ENCODE assay signal across 8 mouse cellular contexts in genomic region chr11:101772449-101772848, GRCm38 (mm10). TPM values are rescaled to one million over a fixed set of nuclear protein-coding genes. Genes with fewer than 3 reads are reported as not detected.
DNase-seq lines count a peak whose midpoint lies in the region; ATAC-seq and TF ChIP-seq lines count a peak whose summit lies in the region.

No protein-coding gene starts in this region.

- no peak for DNase-seq in G1E (ENCODE audit: low spot score)
- peak; percentile 50 to 56 for DNase-seq in heart, adult 2 months
- DNase-seq in kidney, adult 8-10 months: peak; percentile 58 to 70
- no peak for DNase-seq in c-Kit-positive CD71-positive TER-119-positive erythroid progenitor cells, embryonic 14.5 days (ENCODE audit: low spot score)

- H3K4me2 ChIP-seq in lung, embryonic 15.5 days: peak overlapping the region; percentile 59

- H3K79me2 ChIP-seq in heart, adult 2 months (replicated peaks; ENCODE audit: control insufficient read depth, insufficient read depth, low read length): no peaks in the 10 kb centered on the region

- H3K9me3 ChIP-seq in G1E (replicated peaks): no peaks in the 10 kb centered on the region
- no peaks in the 10 kb centered on the region for H3K9me3 ChIP-seq in lung, embryonic 15.5 days

- no peak for ATAC-seq in G1E (ENCODE audit: extremely low read depth, insufficient number of reproducible peaks, low FRiP score, poor library complexity, severe bottlenecking)
- ATAC-seq in lung, embryonic 15.5 days (ENCODE audit: borderline replicate concordance, extremely low read depth, low FRiP score, low TSS enrichment): peak; percentile 72; the same call in 1 of the 2 replicates
- ATAC-seq in CD4-positive, CD25-positive, alpha-beta regulatory T cell, adult 4 months: no peak

- H3K4me1 ChIP-seq in G1E (ENCODE audit: insufficient read depth, low read depth, low read length): peaks cover 6% of the 10 kb centered on the region
- no peaks in the 10 kb centered on the region for H3K4me1 ChIP-seq in brown adipose tissue, adult 24 weeks (ENCODE audit: control insufficient read depth, insufficient read depth, insufficient read length, low read length)
- peaks cover 1% of the 10 kb centered on the region; the same call in 1 of the 2 replicates for H3K4me1 ChIP-seq in heart, adult 2 months (ENCODE audit: control insufficient read depth, insufficient read depth, low read length)
- H3K4me1 ChIP-seq in lung, embryonic 15.5 days: peaks cover 15% of the 10 kb centered on the region
- no peaks in the 10 kb centered on the region for H3K4me1 ChIP-seq in small intestine, adult 2 months (ENCODE audit: control insufficient read depth, insufficient read depth, insufficient read length, low read length)

- no peak for TF ChIP-seq CTCF in G1E (IDR thresholded peaks at IDR 0.05; ENCODE audit: low read depth, low read length)
- no peak for TF ChIP-seq CTCF in heart, adult 2 months (IDR thresholded peaks at IDR 0.05)
- TF ChIP-seq CTCF in small intestine, adult 2 months (IDR thresholded peaks at IDR 0.05; ENCODE audit: extremely low read depth, insufficient read length, insufficient replicate concordance, low read depth, low read length): no peak

- intact Hi-C loops in heart, adult 2 months (cut with DNase I): no loop called here

- no peak for TF ChIP-seq POLR2A in heart, adult 2 months (IDR thresholded peaks at IDR 0.05; ENCODE audit: insufficient read depth, low read depth, low read length)
- TF ChIP-seq POLR2A in small intestine, adult 2 months (IDR thresholded peaks at IDR 0.05; ENCODE audit: low read depth, low read length): no peak

- peak overlapping the region; percentile 54; the same call in 1 of the 2 replicates for H3K4me3 ChIP-seq in G1E (ENCODE audit: low read depth, low read length)
- peak overlapping the region; percentile 21 for H3K4me3 ChIP-seq in brown adipose tissue, adult 24 weeks (ENCODE audit: insufficient read depth, low read depth, low read length)
- H3K4me3 ChIP-seq in heart, adult 2 months: peak overlapping the region; percentile 19
- H3K4me3 ChIP-seq in lung, embryonic 15.5 days: peak overlapping the region; percentile 27
- peak overlapping the region; percentile 49 for H3K4me3 ChIP-seq in small intestine, adult 2 months (ENCODE audit: low read depth, low read length)

- no peak overlapping the region for H3K27ac ChIP-seq in brown adipose tissue, adult 24 weeks (replicated peaks; ENCODE audit: low read depth, low read length)
- H3K27ac ChIP-seq in heart, adult 2 months: no peak overlapping the region
- no peak overlapping the region for H3K27ac ChIP-seq in lung, embryonic 15.5 days
- H3K27ac ChIP-seq in small intestine, adult 2 months (ENCODE audit: insufficient read depth, low read depth, low read length): no peak overlapping the region

- H3K36me3 ChIP-seq in G1E (replicated peaks): peaks cover 30% of the 10 kb centered on the region
- no peaks in the 10 kb centered on the region for H3K36me3 ChIP-seq in heart, adult 2 months (ENCODE audit: control insufficient read depth, insufficient read depth, low read length)
- peaks cover 18% of the 10 kb centered on the region for H3K36me3 ChIP-seq in lung, embryonic 15.5 days
- peaks cover 16% of the 10 kb centered on the region for H3K36me3 ChIP-seq in small intestine, adult 2 months (ENCODE audit: control insufficient read depth, insufficient read depth, low read length)

- TF ChIP-seq EP300 in heart, adult 2 months (IDR thresholded peaks at IDR 0.05; ENCODE audit: insufficient read depth, low read depth, low read length): 0 out of 2 replicates have a peak, but pooled peaks have one; percentile 10

- peaks cover 46% of the 10 kb centered on the region for H3K27me3 ChIP-seq in G1E (ENCODE audit: insufficient read depth, low read length)
- H3K27me3 ChIP-seq in heart, adult 2 months (ENCODE audit: control insufficient read depth, insufficient read depth, low read length): no peaks in the 10 kb centered on the region
- peaks cover 8% of the 10 kb centered on the region for H3K27me3 ChIP-seq in lung, embryonic 15.5 days
- H3K27me3 ChIP-seq in small intestine, adult 2 months (ENCODE audit: control insufficient read depth, insufficient read depth, low read length): no peaks in the 10 kb centered on the region

- under 1% methylated on average over 16 of the region's 16 CpGs for WGBS in heart, adult 2 months
- under 1% methylated on average over 16 of the region's 16 CpGs for WGBS in lung, embryonic 15.5 days
- 2% methylated on average over 16 of the region's 16 CpGs for WGBS in small intestine, adult 2 months

- H3K9ac ChIP-seq in heart, adult 2 months (ENCODE audit: low read depth, low read length): no peak overlapping the region
- H3K9ac ChIP-seq in lung, embryonic 15.5 days: no peak overlapping the region

RNA-seq across cellular contexts. Expression of gene Etv4, which starts 12.7 kb away (rescaled TPM):
- total RNA-seq in G1E (2014; fragmentation: Nextera tagmentation) (not detected in 2 replicates), G1E (2017) (0.35 and 1.9 TPM in 2 replicates)
- 1.6 and 1.9 TPM in 2 replicates for polyA plus RNA-seq in G1E (2012)
- polyA plus RNA-seq in brown adipose tissue, adult 24 weeks (2012; ENCODE audit: insufficient read depth, insufficient read length, missing spikeins): not detected in 2 replicates
- total RNA-seq in heart, adult 2 months (2021): not detected
- polyA plus RNA-seq in heart, adult 2 months (2012; rRNA removed): 0.59 and 0.61 TPM in 2 replicates
- polyA plus RNA-seq in lung, embryonic 15.5 days (2015; fragmentation: Nextera tagmentation; extraction: Ambion mirVana): 12.5 and 12.9 TPM in 2 replicates
- polyA plus RNA-seq in small intestine, adult 2 months (2012; rRNA removed): 0.95 and 2.3 TPM in 2 replicates
- polyA plus RNA-seq in CD4-positive, CD25-positive, alpha-beta regulatory T cell, adult 4 months (2017; shearing (Covaris generic)): not detected

RNA-seq across cellular contexts. Expression of gene Dhx8, which starts 39.7 kb away (rescaled TPM):
- 44.8 and 46.2 TPM in 2 replicates for total RNA-seq in G1E (2014; fragmentation: Nextera tagmentation)
- total RNA-seq in G1E (2017): 30.9 and 31.1 TPM in 2 replicates
- polyA plus RNA-seq in G1E (2012): 13.0 and 14.8 TPM in 2 replicates
- 6.5 and 11.0 TPM in 2 replicates for polyA plus RNA-seq in brown adipose tissue, adult 24 weeks (2012; ENCODE audit: insufficient read depth, insufficient read length, missing spikeins)
- total RNA-seq in heart, adult 2 months (2021): 10 to 100 TPM; 16.0 to 17.1 TPM
- polyA plus RNA-seq in heart, adult 2 months (2012; rRNA removed): 7.2 and 10.7 TPM in 2 replicates
- polyA plus RNA-seq in lung, embryonic 15.5 days (2015; fragmentation: Nextera tagmentation; extraction: Ambion mirVana): 29.0 and 31.2 TPM in 2 replicates
- polyA plus RNA-seq in small intestine, adult 2 months (2012; rRNA removed): 4.6 and 8.0 TPM in 2 replicates
- 10 to 100 TPM; 30.8 to 39.0 TPM for polyA plus RNA-seq in CD4-positive, CD25-positive, alpha-beta regulatory T cell, adult 4 months (2017; shearing (Covaris generic))

Comparison
In these comparisons a context has a peak if more than half of its experiments do, and no peak if none do; other contexts are left out.
1. DNase-seq: peak in heart, adult 2 months (2 of 2) and kidney, adult 8-10 months (2 of 2); none in G1E (single experiment) and c-Kit-positive CD71-positive TER-119-positive erythroid progenitor cells, embryonic 14.5 days (single experiment).
2. Peak in every context shown above with its lines, with median percentiles within 50 percentile points of each other: H3K4me3 ChIP-seq.